Mouse (Mus musculus) liver, embryonic 18 days (tissue): Measurements from ENCODE around the gene Lmf2. TPM values are rescaled to one million over a fixed set of nuclear protein-coding genes. Genes with fewer than 3 reads are reported as not detected.

Experiments
- polyA plus RNA-seq: library from polyadenylated mRNA; depleted of rRNA; stranded (reverse); fragments of >200 nt; gene quantifications from 2 replicates; pipeline ENCODE4 v1.2.3, GENCODE M21; 2012; rRNA removed

The Lmf2 gene
- 9.9 and 11.9 TPM in 2 replicates for polyA plus RNA-seq

DNA sequence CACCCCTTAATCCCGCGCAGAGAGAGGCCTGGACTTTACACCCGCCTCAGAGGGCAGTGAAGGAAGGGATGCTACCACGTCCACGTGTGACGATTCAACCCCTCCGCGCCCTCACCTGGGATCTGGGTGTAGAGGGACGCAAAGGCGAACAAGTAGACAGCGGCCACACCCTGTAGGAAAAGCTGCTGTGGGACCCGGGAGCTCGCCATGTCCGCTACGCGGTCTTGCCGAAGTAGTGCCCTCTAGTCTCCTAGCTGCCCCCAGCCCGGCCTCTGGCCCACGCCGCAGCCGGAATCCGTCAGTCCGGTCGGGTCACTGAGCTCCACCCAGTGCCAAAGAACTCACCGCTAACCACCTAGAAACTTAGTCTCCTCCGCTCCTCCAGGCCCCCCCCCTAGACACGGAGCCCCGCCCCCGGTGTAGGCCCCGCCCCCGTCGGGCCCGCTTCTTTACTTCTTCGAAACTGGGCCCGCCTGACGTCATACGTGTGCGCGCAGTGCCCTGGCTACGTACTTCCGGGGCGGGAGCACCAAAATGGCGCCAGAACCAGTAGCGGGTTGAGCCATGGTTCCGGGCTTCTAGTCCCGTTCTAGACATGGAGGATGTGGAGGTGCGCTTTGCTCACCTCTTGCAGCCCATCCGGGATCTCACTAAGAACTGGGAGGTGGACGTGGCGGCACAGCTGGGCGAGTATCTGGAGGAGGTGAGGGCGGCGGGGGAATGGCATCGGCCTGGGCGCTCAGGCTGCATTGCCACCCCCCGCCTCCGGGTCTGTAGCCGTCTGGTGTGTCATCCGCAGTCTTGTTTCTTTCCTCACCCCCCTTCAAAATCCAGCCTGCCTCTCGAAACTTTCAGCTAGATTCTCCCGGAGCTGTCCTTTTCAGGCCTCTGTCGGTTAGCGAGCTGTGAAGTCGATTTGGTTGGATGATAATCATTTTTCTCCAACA is at the start of gene Lmf2, which contains the start of gene Ncaph2:
Gene Lmf2, minus strand, starts transcription at position 419 of the 947 bp plus-strand sequence.
Gene Ncaph2, plus strand, starts transcription at position 479 of the 947 bp plus-strand sequence.

DNA sequence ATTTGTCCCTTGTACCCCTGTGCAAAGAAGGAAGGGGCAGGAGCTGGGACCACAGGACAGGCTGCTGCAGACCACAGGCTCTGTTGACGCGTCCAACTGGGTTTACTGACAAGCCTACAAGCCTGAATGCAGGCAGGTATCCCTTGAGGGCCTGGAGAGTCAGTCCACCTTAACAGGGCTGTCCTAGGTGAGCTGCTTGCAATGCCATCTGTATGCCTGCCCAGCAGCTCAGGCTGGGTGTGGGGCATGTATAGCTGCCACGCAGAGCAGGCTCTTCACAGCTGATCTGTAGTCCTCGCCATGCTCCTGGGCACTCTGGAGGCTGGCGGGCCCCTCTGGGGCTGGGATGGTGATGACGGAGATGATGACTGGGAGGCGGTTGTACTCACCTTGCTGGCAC is 29.2 kb upstream of the Lmf2 start, which contains the start of gene Klhdc7b:
Gene Klhdc7b, plus strand, starts transcription at position 301 of the 400 bp plus-strand sequence.

DNA sequence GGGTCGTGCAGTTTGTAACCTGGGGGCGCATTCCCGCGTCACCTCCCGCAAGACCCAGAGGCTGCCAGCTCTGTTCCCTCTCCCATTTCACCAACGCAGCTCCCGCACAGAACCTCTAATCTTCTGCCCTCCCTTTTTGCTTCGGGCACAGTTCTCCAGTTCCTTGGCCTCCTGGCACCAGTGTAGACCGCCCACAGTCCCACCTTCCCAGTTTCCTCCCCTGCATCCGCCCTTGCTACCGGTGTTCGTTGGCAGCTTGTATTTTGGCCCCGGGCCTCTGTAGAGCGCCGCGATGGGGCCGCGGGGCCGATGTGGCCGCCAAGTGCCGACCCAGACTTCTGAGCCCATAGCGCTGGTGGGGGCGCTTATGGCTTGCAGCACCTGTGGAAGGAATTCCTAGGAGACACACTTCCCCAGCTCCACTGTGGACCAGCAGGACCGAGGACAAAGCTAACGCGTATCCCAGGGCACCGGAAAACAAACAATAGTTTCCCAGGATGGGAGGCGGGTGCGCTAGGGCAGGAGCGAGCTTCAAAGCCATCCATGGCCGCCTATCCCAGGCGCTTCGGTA is 23.5 kb upstream of the Lmf2 start, which contains the start of gene Odf3b:
Gene Odf3b, minus strand, starts transcription at position 452 of the 571 bp plus-strand sequence.

DNA sequence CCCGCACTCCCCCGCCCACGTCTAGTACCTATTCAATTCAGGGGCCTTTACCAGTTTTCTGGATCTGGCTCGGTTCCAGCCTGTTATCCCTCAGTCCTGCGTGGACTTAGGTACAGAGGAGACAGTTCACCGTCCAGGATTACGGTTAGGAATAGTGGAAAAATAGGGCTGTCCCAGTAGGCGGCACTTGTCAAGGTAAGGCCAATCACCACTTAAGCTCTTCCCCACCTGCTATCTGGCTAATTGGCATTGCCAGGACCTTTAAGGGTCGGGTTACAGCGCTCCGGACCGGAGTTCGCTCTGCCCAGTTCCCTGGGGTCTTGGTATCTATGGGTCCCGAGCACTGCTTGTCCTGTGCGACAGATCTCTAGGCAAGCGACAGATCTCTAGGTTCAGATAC is 21.5 kb upstream of the Lmf2 start, which contains the start of gene Tymp:
Gene Tymp, minus strand, starts transcription at position 83 of the 400 bp plus-strand sequence.

DNA sequence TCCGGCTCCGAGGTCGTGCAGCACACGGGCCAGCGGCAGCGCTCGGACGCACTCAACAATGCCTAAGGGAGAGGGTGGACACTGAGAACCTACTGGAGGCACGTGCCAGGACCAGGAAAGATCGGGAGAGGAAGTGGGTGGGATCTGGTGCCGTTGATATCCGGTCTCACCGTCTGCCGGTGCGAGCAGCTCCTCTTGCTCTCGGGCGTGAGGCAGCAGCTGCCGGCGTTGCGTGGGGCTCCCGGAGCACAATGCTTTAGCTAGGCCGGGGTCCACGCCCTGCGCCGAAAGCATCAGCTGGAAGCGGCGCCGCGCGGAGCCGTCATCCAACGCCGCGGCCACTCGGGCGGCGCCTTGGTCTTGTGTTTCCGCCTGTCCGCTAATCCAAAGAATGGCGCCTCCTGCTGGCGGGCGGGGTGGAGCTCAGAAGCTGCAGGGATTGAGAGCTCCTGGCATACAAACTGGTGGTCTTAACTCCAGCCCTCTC is 18.3 kb upstream of the Lmf2 start, which contains the start of gene Sco2:
Gene Sco2, minus strand, starts transcription at position 85 of the 487 bp plus-strand sequence.

DNA sequence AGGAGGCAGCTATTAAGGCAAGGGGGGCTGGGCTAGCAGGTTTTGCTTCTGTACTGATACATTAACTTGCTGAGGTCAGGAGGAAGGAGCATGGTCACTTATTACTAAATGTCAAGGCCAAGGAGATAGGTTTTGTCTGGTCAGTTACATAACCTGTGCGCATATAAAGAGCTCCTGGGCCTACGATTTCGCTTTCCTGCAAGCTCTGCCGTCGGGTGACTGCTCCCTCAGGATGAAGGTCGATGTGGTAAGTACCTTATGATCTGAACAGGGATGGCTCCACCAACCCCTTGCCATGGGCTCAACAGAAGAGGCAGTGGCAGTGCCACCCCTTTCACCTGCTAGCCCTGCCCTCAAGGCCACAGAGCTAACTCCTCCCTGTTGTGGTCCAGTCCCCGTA is 21.2 kb downstream of the Lmf2 start, which contains the start of gene Miox:
Gene Miox, plus strand, starts transcription at position 128 of the 400 bp plus-strand sequence.

DNA sequence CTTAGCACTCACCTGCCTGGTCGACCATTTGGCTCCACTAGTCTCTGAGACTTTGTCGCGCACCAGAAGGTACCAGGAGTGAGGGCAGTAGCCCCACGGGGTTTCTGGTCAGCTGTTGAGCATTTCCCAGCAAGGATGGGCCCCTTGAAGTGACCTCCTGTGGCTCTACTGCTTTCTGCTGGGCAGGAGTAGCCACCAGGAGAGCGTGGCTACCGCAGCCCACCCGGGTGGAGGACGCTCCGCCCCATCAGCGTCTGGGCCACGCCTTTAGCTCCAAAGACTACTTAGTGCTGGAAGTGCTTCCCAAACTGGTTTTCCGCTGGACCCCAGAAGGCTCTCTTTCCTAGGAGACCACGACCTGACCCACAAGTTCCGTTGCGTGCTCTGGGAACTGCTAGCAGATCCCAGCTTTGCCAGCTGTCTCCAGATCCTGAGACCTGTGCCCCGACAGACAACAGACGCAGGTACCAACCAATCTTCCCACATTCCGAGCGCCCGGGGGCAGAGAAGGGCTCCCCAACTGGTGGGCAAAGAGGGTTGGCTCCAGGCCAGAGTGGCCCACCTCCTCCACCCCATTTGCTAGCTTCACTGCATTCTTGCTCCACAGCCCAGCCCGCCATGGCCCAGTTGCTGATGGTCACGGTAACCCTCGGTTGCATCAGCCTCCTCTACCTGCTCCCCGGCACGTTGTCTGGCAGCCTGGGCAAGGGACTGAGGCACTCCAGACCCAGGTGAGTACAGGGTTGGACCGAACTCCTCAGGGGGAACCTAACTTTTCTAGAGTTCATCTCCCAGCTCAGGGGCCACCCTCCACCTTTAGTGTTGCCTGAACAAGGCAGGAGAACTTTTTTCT is 32.6 kb downstream of the Lmf2 start, which contains the start of gene Adm2:
Gene Adm2, plus strand, starts transcription at position 51 of the 853 bp plus-strand sequence.

DNA sequence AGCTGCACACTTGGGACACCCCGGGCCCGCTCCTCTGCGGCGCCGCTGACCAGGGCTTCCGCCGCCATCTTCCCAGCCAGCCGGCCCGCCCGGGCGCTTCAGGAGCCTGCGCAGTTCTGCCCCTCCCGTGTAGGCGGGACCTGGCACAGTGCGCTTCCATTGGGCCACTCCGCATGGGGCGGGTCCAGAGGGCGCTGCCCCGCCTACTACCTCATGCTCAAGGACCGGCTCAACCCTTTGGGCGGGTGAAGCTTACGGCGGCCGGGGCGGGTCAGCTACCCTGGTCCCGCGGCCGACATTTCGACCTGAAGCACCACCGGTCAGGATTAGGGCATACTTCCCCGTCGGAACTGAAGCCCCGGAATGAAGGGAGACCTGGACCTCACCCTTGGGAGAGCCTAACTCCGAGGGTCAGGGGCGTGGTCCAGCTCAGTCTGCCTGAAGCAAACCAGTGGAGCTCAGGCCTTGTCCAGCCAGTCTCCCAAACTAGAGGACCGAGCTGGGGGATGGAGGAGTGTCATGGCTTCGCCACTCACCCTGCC is 40.2 kb downstream of the Lmf2 start, which contains the start of gene Sbf1:
Gene Sbf1, minus strand, starts transcription at position 122 of the 542 bp plus-strand sequence.

Other genes starting within 250 kb of the Lmf2 start
- gene Tubgcp6, start 232.5 kb downstream of the Lmf2 start, polyA plus RNA-seq = 6.5 and 8.5 TPM in 2 replicates
- gene Hdac10, start 227.0 kb downstream of the Lmf2 start, polyA plus RNA-seq = 9.1 and 9.7 TPM in 2 replicates
- 3.5 and 4.5 TPM in 2 replicates for gene Mapk12, start 215.0 kb downstream of the Lmf2 start, polyA plus RNA-seq
- 1.3 TPM in 2 replicates for gene Mapk11, start 206.0 kb downstream of the Lmf2 start, polyA plus RNA-seq
- 37.7 and 44.3 TPM in 2 replicates for gene Plxnb2, start 174.9 kb downstream of the Lmf2 start, polyA plus RNA-seq
- 5.4 and 6.4 TPM in 2 replicates for gene Dennd6b, start 159.2 kb downstream of the Lmf2 start, polyA plus RNA-seq
- gene Ppp6r2, start 144.1 kb downstream of the Lmf2 start, polyA plus RNA-seq = 13.5 and 14.0 TPM in 2 replicates
- gene Sbf1, start 40.3 kb downstream of the Lmf2 start, polyA plus RNA-seq = 26.2 and 28.5 TPM in 2 replicates
- gene Adm2, start 32.9 kb downstream of the Lmf2 start, polyA plus RNA-seq = 10.3 and 11.8 TPM in 2 replicates
- 12.7 and 15.7 TPM in 2 replicates for gene Miox, start 21.3 kb downstream of the Lmf2 start, polyA plus RNA-seq
- gene Ncaph2, start 60 bp upstream of the Lmf2 start, polyA plus RNA-seq = 51.8 and 56.2 TPM in 2 replicates
- 21.4 and 21.6 TPM in 2 replicates for gene Sco2, start 18.2 kb upstream of the Lmf2 start, polyA plus RNA-seq
- 1.3 and 1.6 TPM in 2 replicates for gene Tymp, start 21.4 kb upstream of the Lmf2 start, polyA plus RNA-seq
- gene Odf3b, start 23.6 kb upstream of the Lmf2 start, polyA plus RNA-seq = 0.96 and 1.2 TPM in 2 replicates
- not detected in 2 replicates for gene Klhdc7b, start 29.3 kb upstream of the Lmf2 start, polyA plus RNA-seq
- 0.19 TPM in 1 of 2 replicates, not detected in the other for gene Syce3, start 54.8 kb upstream of the Lmf2 start, polyA plus RNA-seq
- gene Cpt1b, start 70.2 kb upstream of the Lmf2 start, polyA plus RNA-seq = 21.3 and 23.0 TPM in 2 replicates
- 1.2 and 1.3 TPM in 2 replicates for gene C730034F03Rik, start 73.9 kb upstream of the Lmf2 start, polyA plus RNA-seq
- gene Gm44502, start 74.0 kb upstream of the Lmf2 start, polyA plus RNA-seq = 0.28 and 0.46 TPM in 2 replicates
- 28.2 and 29.0 TPM in 2 replicates for gene Chkb, start 74.2 kb upstream of the Lmf2 start, polyA plus RNA-seq
- 0.01 TPM in 2 replicates for gene Mapk8ip2, start 98.3 kb upstream of the Lmf2 start, polyA plus RNA-seq
- 6.8 and 7.0 TPM in 2 replicates for gene Arsa, start 121.8 kb upstream of the Lmf2 start, polyA plus RNA-seq
- gene Shank3, start 144.0 kb upstream of the Lmf2 start, polyA plus RNA-seq = 1.4 and 2.4 TPM in 2 replicates
- gene Acr, start 212.7 kb upstream of the Lmf2 start, polyA plus RNA-seq = 0.04 and 0.07 TPM in 2 replicates
- gene Rabl2, start 236.3 kb upstream of the Lmf2 start, polyA plus RNA-seq = 6.5 and 6.9 TPM in 2 replicates